Mouse (Mus musculus): ENCODE results near the gene Zfp456. TPM values are rescaled to one million over a fixed set of nuclear protein-coding genes. Genes with fewer than 3 reads are reported as not detected.
"Not testable (repeated sequence)": the region's sequence is repeated elsewhere in the genome, so short reads cannot be mapped to it uniquely, and the experiment has no call there.

The Zfp456 gene
- 0.37 and 0.65 TPM in 2 replicates for polyA plus RNA-seq (2012; rRNA removed)

- WGBS = 8% methylated on average over 14 of the region's 15 CpGs
- not testable (repeated sequence) for H3K27ac ChIP-seq (ENCODE audit: control insufficient read depth, insufficient read depth, low read length)
Observed at GRCm38 (mm10) chr13:67375050-67375911, at the start of gene Zfp456, which contains the start of gene Gm28041. Gene Zfp456, minus strand, starts transcription at chr13:67375810. Gene Gm28041, minus strand, starts transcription at chr13:67375733.

GRCm38 (mm10) chr13:67422532-67422931 lies 46.9 kb upstream of the Zfp456 start:
- 93% methylated on average over 2 of the region's 2 CpGs for WGBS
- H3K4me3 ChIP-seq (ENCODE audit: control insufficient read depth, insufficient read depth, low read length); H3K36me3 ChIP-seq (ENCODE audit: control insufficient read depth, insufficient read depth, low read length); DNase-seq; H3K4me1 ChIP-seq (replicated peaks; ENCODE audit: control insufficient read depth, insufficient read depth, low read length); H3K27ac ChIP-seq (ENCODE audit: control insufficient read depth, insufficient read depth, low read length); H3K27me3 ChIP-seq (ENCODE audit: control insufficient read depth, insufficient read depth, low read length): not testable (repeated sequence)

More at GRCm38 (mm10) chr13:67375050-67375911, at the start of gene Zfp456, which contains the start of gene Gm28041:
- DNase-seq = peak; percentile 83
- not testable (repeated sequence) for H3K4me1 ChIP-seq (replicated peaks; ENCODE audit: control insufficient read depth, insufficient read depth, low read length); H3K27me3 ChIP-seq (ENCODE audit: control insufficient read depth, insufficient read depth, low read length); H3K36me3 ChIP-seq (ENCODE audit: control insufficient read depth, insufficient read depth, low read length)
- H3K4me3 ChIP-seq (ENCODE audit: control insufficient read depth, insufficient read depth, low read length) = peak within 1 kb of the TSS; percentile 73

- H3K27ac ChIP-seq (ENCODE audit: control insufficient read depth, insufficient read depth, low read length) = no peak within 1 kb of the TSS
Observed at GRCm38 (mm10) chr13:67421207-67421857, 45.7 kb upstream of the Zfp456 start, which contains the start of gene Zfp459. Gene Zfp459, minus strand, starts transcription at chr13:67421418.

GRCm38 (mm10) chr13:67420558-67421206 lies 45.1 kb upstream of the Zfp456 start:
- no peak for TF ChIP-seq CTCF (IDR thresholded peaks at IDR 0.05; ENCODE audit: borderline replicate concordance, control insufficient read depth, extremely low read depth, insufficient read depth, low read length, poor library complexity)
- TF ChIP-seq POLR2A (IDR thresholded peaks at IDR 0.05; ENCODE audit: control insufficient read depth, extremely low read depth, insufficient read depth, low read length, poor library complexity) = no peak
- 43% methylated on average over 11 of the region's 11 CpGs for WGBS
- H3K4me1 ChIP-seq (replicated peaks; ENCODE audit: control insufficient read depth, insufficient read depth, low read length) = peaks cover 3% of the 10 kb centered on the region
- H3K4me3 ChIP-seq (ENCODE audit: control insufficient read depth, insufficient read depth, low read length) = peak overlapping the region; percentile 96
- H3K27ac ChIP-seq (ENCODE audit: control insufficient read depth, insufficient read depth, low read length) = no peak overlapping the region
- no peaks in the 10 kb centered on the region for H3K36me3 ChIP-seq (ENCODE audit: control insufficient read depth, insufficient read depth, low read length)
- H3K27me3 ChIP-seq (ENCODE audit: control insufficient read depth, insufficient read depth, low read length) = no peaks in the 10 kb centered on the region
- DNase-seq = no peak

More at GRCm38 (mm10) chr13:67421207-67421857, 45.7 kb upstream of the Zfp456 start, which contains the start of gene Zfp459:
- no peaks in the 10 kb centered on the region for H3K27me3 ChIP-seq (ENCODE audit: control insufficient read depth, insufficient read depth, low read length)
- no peaks in the 10 kb centered on the region for H3K36me3 ChIP-seq (ENCODE audit: control insufficient read depth, insufficient read depth, low read length)
- H3K4me3 ChIP-seq (ENCODE audit: control insufficient read depth, insufficient read depth, low read length) = peak within 1 kb of the TSS; percentile 96
- peaks cover 3% of the 10 kb centered on the region for H3K4me1 ChIP-seq (replicated peaks; ENCODE audit: control insufficient read depth, insufficient read depth, low read length)
- TF ChIP-seq CTCF (IDR thresholded peaks at IDR 0.05; ENCODE audit: borderline replicate concordance, control insufficient read depth, extremely low read depth, insufficient read depth, low read length, poor library complexity) (no peak), POLR2A (IDR thresholded peaks at IDR 0.05; ENCODE audit: control insufficient read depth, extremely low read depth, insufficient read depth, low read length, poor library complexity) (no peak)
- WGBS = 1% methylated on average over 22 of the region's 22 CpGs
- peak; percentile 54 for DNase-seq

- TF ChIP-seq POLR2A (IDR thresholded peaks at IDR 0.05; ENCODE audit: control insufficient read depth, extremely low read depth, insufficient read depth, low read length, poor library complexity) (no peak), CTCF (IDR thresholded peaks at IDR 0.05; ENCODE audit: borderline replicate concordance, control insufficient read depth, extremely low read depth, insufficient read depth, low read length, poor library complexity) (no peak)
- H3K36me3 ChIP-seq (ENCODE audit: control insufficient read depth, insufficient read depth, low read length) = no peaks in the 10 kb centered on the region
- no peak overlapping the region for H3K27ac ChIP-seq (ENCODE audit: control insufficient read depth, insufficient read depth, low read length)
- WGBS = 92% methylated on average over 3 of the region's 3 CpGs
- H3K4me3 ChIP-seq (ENCODE audit: control insufficient read depth, insufficient read depth, low read length) = no peak overlapping the region
- peaks cover 3% of the 10 kb centered on the region for H3K4me1 ChIP-seq (replicated peaks; ENCODE audit: control insufficient read depth, insufficient read depth, low read length)
- no peaks in the 10 kb centered on the region for H3K27me3 ChIP-seq (ENCODE audit: control insufficient read depth, insufficient read depth, low read length)
- no peak for DNase-seq
Observed at GRCm38 (mm10) chr13:67416811-67417210, 41.2 kb upstream of the Zfp456 start.

GRCm38 (mm10) chr13:67415759-67416158 lies 40.1 kb upstream of the Zfp456 start:
- no peak for TF ChIP-seq CTCF (IDR thresholded peaks at IDR 0.05; ENCODE audit: borderline replicate concordance, control insufficient read depth, extremely low read depth, insufficient read depth, low read length, poor library complexity)
- no peak for TF ChIP-seq POLR2A (IDR thresholded peaks at IDR 0.05; ENCODE audit: control insufficient read depth, extremely low read depth, insufficient read depth, low read length, poor library complexity)
- peaks cover under 1% of the 10 kb centered on the region for H3K4me1 ChIP-seq (replicated peaks; ENCODE audit: control insufficient read depth, insufficient read depth, low read length)

GRCm38 (mm10) chr13:67413634-67414033 lies 38.0 kb upstream of the Zfp456 start:
- 74% methylated on average over 3 of the region's 3 CpGs for WGBS
- H3K4me1 ChIP-seq (replicated peaks; ENCODE audit: control insufficient read depth, insufficient read depth, low read length); H3K4me3 ChIP-seq (ENCODE audit: control insufficient read depth, insufficient read depth, low read length); H3K27ac ChIP-seq (ENCODE audit: control insufficient read depth, insufficient read depth, low read length); H3K27me3 ChIP-seq (ENCODE audit: control insufficient read depth, insufficient read depth, low read length); H3K36me3 ChIP-seq (ENCODE audit: control insufficient read depth, insufficient read depth, low read length); DNase-seq: not testable (repeated sequence)

More at GRCm38 (mm10) chr13:67415759-67416158, 40.1 kb upstream of the Zfp456 start:
- Histone ChIP-seq H3K4me3 (ENCODE audit: control insufficient read depth, insufficient read depth, low read length) (no peak overlapping the region), H3K36me3 (ENCODE audit: control insufficient read depth, insufficient read depth, low read length) (no peaks in the 10 kb centered on the region), H3K27ac (ENCODE audit: control insufficient read depth, insufficient read depth, low read length) (no peak overlapping the region), H3K27me3 (ENCODE audit: control insufficient read depth, insufficient read depth, low read length) (no peaks in the 10 kb centered on the region)
- WGBS = 98% methylated on average over 6 of the region's 6 CpGs
- DNase-seq = no peak

- not testable (repeated sequence) for H3K27ac ChIP-seq (ENCODE audit: control insufficient read depth, insufficient read depth, low read length); H3K4me1 ChIP-seq (replicated peaks; ENCODE audit: control insufficient read depth, insufficient read depth, low read length); H3K36me3 ChIP-seq (ENCODE audit: control insufficient read depth, insufficient read depth, low read length); H3K27me3 ChIP-seq (ENCODE audit: control insufficient read depth, insufficient read depth, low read length)
- peak; percentile 75 for DNase-seq
- 4% methylated on average over 16 of the region's 16 CpGs for whole genome bisulfite sequencing
- H3K4me3 ChIP-seq (ENCODE audit: control insufficient read depth, insufficient read depth, low read length) = peak within 1 kb of the TSS; percentile 54
Observed at GRCm38 (mm10) chr13:67399183-67399903, 23.7 kb upstream of the Zfp456 start, which contains the start of gene Zfp429. Gene Zfp429, minus strand, starts transcription at chr13:67399819.

GRCm38 (mm10) chr13:67376255-67376654 lies 645 bp upstream of the Zfp456 start:
- H3K27ac ChIP-seq (ENCODE audit: control insufficient read depth, insufficient read depth, low read length); H3K4me1 ChIP-seq (replicated peaks; ENCODE audit: control insufficient read depth, insufficient read depth, low read length); H3K4me3 ChIP-seq (ENCODE audit: control insufficient read depth, insufficient read depth, low read length); H3K27me3 ChIP-seq (ENCODE audit: control insufficient read depth, insufficient read depth, low read length); H3K36me3 ChIP-seq (ENCODE audit: control insufficient read depth, insufficient read depth, low read length): not testable (repeated sequence)
- WGBS = 53% methylated on average over 3 of the region's 3 CpGs
- DNase-seq = peak; percentile 6
